ENCODE assay signal across 9 mouse cellular contexts in genomic region chr14:54785898-54786297, GRCm38 (mm10). TPM values are rescaled to one million over a fixed set of nuclear protein-coding genes. Genes with fewer than 3 reads are reported as not detected.
DNase-seq lines count a peak whose midpoint lies in the region; ATAC-seq and TF ChIP-seq lines count a peak whose summit lies in the region.
"Had no signal": no experiment of that assay in that cellular context is flagged by ENCODE, and none has a peak within 500 bp of the region (broad histone marks: within the 10 kb centered on the region; RNA-seq: fewer than 3 reads in every experiment).

No protein-coding gene starts in this region.

- no peak overlapping the region for H3K27ac ChIP-seq in forebrain, embryonic 10.5 days
- H3K27ac ChIP-seq in forebrain, embryonic 12.5 days = no peak overlapping the region
- no peak overlapping the region for H3K27ac ChIP-seq in layer of hippocampus, adult 2 months

- no peak overlapping the region for H3K9ac ChIP-seq in forebrain, embryonic 12.5 days

- no peak overlapping the region for H3K4me3 ChIP-seq in forebrain, embryonic 10.5 days
- no peak overlapping the region for H3K4me3 ChIP-seq in forebrain, embryonic 12.5 days (replicated peaks)
- H3K4me3 ChIP-seq in layer of hippocampus, adult 2 months = no peak overlapping the region

- intact Hi-C loops in gastrocnemius, postnatal 36 days (cut with DNase I) = loop anchor here (1.0 to 5.0 kb wide), 2 partner anchors 72 to 76 kb away; no protein-coding TSS in a partner anchor

- no peak for ATAC-seq in forebrain, embryonic 12.5 days (ENCODE audit: low FRiP score)

- no peak overlapping the region for H3K4me2 ChIP-seq in forebrain, embryonic 12.5 days

- H3K27me3 ChIP-seq in forebrain, embryonic 10.5 days (ENCODE audit: poor library complexity, severe bottlenecking) = peaks cover 55% of the 10 kb centered on the region
- peaks cover 30% of the 10 kb centered on the region for H3K27me3 ChIP-seq in forebrain, embryonic 12.5 days

- peak; percentile 59 for DNase-seq in forebrain, embryonic 10.5 days (ENCODE audit: extremely low spot score, low spot score)
- DNase-seq in MEL-GATA-1-ER (ENCODE audit: extremely low read depth, low read depth) = peak; percentile 74
- peak; percentile 86 for DNase-seq in cerebellum, adult 9-10 months
- DNase-seq in gastrocnemius, postnatal 36 days = peak; percentile 66 to 70
- DNase-seq in layer of hippocampus, adult 2 months (ENCODE audit: low spot score in 2 of 2) = peak in 1 of 2 experiments; percentile 63
- peak; percentile 56 to 80 for DNase-seq in monocyte, adult 2 months (ENCODE audit: low read depth in 1 of 2, low spot score in 2 of 2)
- DNase-seq in testis, postnatal 10 days (ENCODE audit: low spot score) = peak; percentile 89

- WGBS in forebrain, embryonic 10.5 days = 42% methylated on average over 4 of the region's 4 CpGs
- WGBS in forebrain, embryonic 12.5 days = 37% methylated on average over 4 of the region's 4 CpGs

- H3K36me3 ChIP-seq in forebrain, embryonic 10.5 days (replicated peaks) = no peaks in the 10 kb centered on the region
- no peaks in the 10 kb centered on the region for H3K36me3 ChIP-seq in forebrain, embryonic 12.5 days (replicated peaks)

- H3K4me1 ChIP-seq in forebrain, embryonic 10.5 days = peaks cover 5% of the 10 kb centered on the region
- H3K4me1 ChIP-seq in forebrain, embryonic 12.5 days = 0 out of 2 replicates have a peak, but pooled peaks cover 6% of the 10 kb centered on the region

- no peaks in the 10 kb centered on the region for H3K9me3 ChIP-seq in forebrain, embryonic 10.5 days
- no peaks in the 10 kb centered on the region for H3K9me3 ChIP-seq in forebrain, embryonic 12.5 days

- peak; percentile 80 for TF ChIP-seq CTCF in layer of hippocampus, adult 2 months (conservative IDR thresholded peaks at IDR 0.05)

RNA-seq across cellular contexts. Expression of gene Slc7a8, which starts 4.2 kb away (rescaled TPM):
- polyA plus RNA-seq in forebrain, embryonic 10.5 days (2016; fragmentation: Nextera tagmentation; extraction: Ambion mirVana) = 1.0 and 2.3 TPM in 2 replicates
- 2.3 and 2.7 TPM in 2 replicates for polyA plus RNA-seq in forebrain, embryonic 12.5 days (2016; fragmentation: Nextera tagmentation; extraction: Ambion mirVana)
- 10 to 100 TPM; 17.5 to 23.4 TPM for total RNA-seq in gastrocnemius, postnatal 36 days (2021)
- 10 to 100 TPM; 49.4 to 54.1 TPM for total RNA-seq in layer of hippocampus, adult 2 months (2021)

RNA-seq across cellular contexts. Expression of gene Rnf212b, which starts 28.0 kb away (rescaled TPM):
- polyA plus RNA-seq in forebrain, embryonic 10.5 days (2016; fragmentation: Nextera tagmentation; extraction: Ambion mirVana) = not detected in 2 replicates
- polyA plus RNA-seq in forebrain, embryonic 12.5 days (2016; fragmentation: Nextera tagmentation; extraction: Ambion mirVana) = not detected in 2 replicates
- total RNA-seq in gastrocnemius, postnatal 36 days (2021) = 1 to 10 TPM; 2.2 TPM
- not detected for total RNA-seq in layer of hippocampus, adult 2 months (2021)
- total RNA-seq: left cerebral cortex, postnatal 10 days had no signal
